Mouse (Mus musculus) right cerebral cortex, postnatal 4 days (tissue): ENCODE data around the gene Cdc73.
"Not testable (repeated sequence)": the region's sequence is repeated elsewhere in the genome, so short reads cannot be mapped to it uniquely, and the experiment has no call there.

ENCODE experiments used
- DNase-seq: peaks from one replicate; pipeline ENCODE4 v3.0.0-alpha.2; 2022

The Cdc73 gene

DNA sequence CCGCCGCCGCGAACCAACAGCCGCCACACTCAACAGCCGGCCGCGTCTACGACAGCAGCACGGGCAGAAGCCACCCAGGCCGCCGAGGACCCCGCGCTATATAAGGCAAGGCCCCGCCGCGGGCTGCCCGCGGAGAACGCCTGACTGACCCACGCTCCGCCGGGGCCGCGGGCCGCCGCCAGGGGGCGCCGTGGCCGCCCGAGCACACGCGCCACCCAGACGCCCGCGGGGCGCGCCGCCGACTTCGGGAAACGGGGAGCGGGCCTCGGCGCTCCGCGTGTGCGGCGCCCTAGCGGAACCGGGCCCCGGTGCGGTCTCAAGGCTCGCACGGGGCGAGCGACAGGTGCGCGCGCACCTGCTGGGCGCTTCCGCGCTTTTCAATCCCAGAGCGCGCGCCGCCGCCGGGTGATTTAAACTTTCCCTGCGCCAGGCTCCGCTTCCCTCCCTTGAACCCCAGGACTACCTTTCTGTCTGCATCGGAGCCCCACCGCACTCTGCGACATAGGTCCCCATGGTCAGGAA lies at the start of gene Cdc73:
Cdc73 (minus strand) TSS at position 153 of the 522 bp plus-strand sequence.
- peak; percentile 88 for DNase-seq

- no peak for DNase-seq
Observed at GRCm38 (mm10) chr1:143745871-143746270, 43.2 kb upstream of the Cdc73 start.

GRCm38 (mm10) chr1:143742186-143742585 lies 39.5 kb upstream of the Cdc73 start:
- no peak for DNase-seq

- no peak for DNase-seq
Observed at GRCm38 (mm10) chr1:143741331-143741730, 38.6 kb upstream of the Cdc73 start.

GRCm38 (mm10) chr1:143740581-143740980 lies 37.9 kb upstream of the Cdc73 start:
- no peak for DNase-seq

GRCm38 (mm10) chr1:143739361-143740350 lies 37.0 kb upstream of the Cdc73 start:
- peak; percentile 89 for DNase-seq

DNA sequence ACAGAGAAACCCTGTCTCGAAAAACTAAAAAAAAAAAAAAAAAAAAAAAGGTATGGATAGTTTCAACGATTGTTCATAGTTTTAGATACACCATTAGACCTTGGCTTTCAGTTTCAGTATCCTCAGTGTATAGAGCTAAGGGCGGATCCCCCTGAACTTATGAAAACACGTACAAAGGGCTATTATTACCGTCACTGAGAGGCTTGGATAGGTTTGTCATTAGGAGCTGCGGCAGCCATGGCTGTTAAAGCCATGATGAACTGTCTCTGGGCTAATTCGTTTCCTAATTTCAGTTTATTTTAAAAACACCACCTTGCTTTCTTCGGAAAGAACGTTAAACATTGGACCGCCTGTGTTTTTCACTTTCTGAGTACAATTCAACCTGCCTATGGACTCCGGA lies 36.1 kb upstream of the Cdc73 start:
- DNase-seq, result no peak

DNA sequence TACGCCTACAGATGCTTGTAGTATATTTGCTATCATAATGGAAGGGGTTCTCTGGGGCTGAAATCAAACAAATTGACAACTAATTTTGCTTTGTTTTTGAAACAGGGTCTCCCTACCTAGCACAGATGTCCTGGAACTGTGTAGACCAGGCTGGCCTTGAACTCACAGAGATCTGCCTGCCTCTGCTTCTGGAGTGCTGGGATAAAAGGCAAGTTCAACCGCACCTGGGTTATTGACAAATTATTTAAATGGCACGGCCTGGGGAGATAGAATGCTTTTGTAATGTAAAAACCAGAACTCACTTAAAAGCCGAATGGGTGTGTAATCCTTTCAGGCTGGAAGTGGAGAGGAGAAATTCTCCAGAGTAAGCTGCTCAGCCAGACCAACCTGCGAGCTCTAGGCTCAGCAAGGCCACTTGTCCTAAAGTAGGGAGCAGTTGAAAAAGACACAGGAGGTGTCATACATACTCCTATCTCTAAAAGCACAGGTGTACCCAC lies 31.3 kb upstream of the Cdc73 start:
- no peak for DNase-seq

GRCm38 (mm10) chr1:143731691-143732090 lies 29.0 kb upstream of the Cdc73 start:
- DNase-seq, result no peak

DNA sequence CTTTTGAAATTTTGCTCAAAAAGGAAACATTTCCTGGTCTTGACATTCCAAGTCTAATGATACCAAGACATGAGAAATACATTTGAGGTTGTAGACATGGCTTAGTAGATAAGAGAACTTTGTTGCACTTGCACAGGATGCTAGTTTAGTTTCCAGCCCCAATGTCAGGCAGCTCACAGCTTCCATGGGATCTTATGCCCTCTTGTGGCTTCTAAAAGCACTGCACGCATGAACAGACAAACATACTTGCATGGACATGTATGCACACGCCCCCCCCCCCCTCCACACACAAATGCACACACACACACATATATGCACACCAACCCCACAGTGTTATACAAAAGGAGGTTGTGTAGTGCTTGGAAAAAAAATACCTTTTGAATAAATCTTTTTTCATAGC lies 28.2 kb upstream of the Cdc73 start:
- DNase-seq, result no peak

GRCm38 (mm10) chr1:143727701-143728445 lies 25.2 kb upstream of the Cdc73 start:
- DNase-seq, result no peak

DNA sequence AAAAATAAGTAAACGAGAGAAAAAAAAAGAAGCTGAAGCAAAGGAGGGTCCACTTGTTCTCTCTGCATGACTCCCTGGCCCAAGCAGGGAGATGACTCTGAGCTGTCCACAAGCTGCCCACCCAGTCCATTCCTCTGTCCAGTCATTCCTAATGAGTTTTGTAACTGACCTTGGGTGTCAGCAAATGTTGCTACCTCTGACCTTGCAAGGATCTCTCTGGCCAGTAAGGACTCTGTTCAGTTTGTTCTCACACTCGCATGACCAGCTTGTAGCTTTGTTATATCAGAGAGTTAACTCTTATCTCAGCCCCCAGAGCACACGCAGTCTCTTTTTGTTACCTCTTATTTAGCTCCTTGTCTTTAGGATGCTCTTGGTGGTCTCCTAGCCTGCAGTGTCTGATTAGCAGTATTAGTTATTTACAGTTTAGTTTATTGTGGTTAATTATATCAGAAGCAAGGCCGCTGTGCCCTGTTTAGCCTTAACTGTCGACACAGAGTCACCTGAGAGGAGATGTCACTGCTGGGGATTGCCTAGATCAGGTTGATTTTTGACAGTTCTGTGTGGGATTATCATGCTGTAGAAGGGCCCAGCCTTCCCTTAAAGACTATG lies 21.9 kb upstream of the Cdc73 start:
- no peak for DNase-seq

DNA sequence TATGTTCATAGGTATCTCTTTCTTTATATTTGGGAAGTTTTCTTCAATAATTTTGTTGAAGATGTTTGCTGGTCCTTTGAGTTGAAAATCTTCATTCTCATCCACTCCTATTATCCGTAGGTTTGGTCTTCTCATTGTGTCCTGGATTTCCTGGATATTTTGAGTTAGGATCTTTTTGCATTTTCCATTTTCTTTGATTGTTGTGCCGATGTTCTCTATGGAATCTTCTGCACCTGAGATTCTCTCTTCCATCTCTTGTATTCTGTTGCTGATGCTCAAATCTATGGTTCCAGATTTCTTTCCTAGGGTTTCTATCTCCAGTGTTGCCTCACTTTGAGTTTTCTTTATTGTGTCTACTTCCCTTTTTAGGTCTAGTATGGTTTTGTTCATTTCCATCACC lies 13.3 kb upstream of the Cdc73 start, which contains the start of gene Glrx2:
Glrx2 (plus strand) TSS at position 301 of the 400 bp plus-strand sequence.
- not testable (repeated sequence) for DNase-seq

- DNase-seq, result no peak
Observed at GRCm38 (mm10) chr1:143710627-143710976, 7.9 kb upstream of the Cdc73 start.

GRCm38 (mm10) chr1:143709966-143710626 lies 7.4 kb upstream of the Cdc73 start:
- no peak for DNase-seq

DNA sequence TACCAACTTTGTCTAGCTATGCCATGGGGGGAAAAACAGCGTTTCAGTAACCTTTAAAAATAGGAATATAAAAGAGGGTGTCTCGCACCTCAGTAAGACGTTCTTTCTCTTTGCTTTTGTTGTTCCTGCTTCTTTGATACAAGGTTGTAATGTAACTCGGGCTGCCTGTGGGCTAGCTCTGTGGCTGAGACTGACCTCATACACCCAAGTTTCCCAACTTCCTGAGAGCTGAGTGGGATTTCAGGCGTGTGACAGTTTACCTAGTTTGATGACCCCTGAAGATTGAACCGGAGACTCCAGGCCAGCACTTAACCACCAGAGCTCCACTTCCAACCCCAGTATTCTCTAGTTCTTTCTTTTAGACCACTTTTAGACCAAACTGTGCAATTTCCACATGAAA lies 5.7 kb upstream of the Cdc73 start:
- DNase-seq, result no peak

- DNase-seq, result no peak
Observed at GRCm38 (mm10) chr1:143707006-143707405, 4.3 kb upstream of the Cdc73 start.

DNA sequence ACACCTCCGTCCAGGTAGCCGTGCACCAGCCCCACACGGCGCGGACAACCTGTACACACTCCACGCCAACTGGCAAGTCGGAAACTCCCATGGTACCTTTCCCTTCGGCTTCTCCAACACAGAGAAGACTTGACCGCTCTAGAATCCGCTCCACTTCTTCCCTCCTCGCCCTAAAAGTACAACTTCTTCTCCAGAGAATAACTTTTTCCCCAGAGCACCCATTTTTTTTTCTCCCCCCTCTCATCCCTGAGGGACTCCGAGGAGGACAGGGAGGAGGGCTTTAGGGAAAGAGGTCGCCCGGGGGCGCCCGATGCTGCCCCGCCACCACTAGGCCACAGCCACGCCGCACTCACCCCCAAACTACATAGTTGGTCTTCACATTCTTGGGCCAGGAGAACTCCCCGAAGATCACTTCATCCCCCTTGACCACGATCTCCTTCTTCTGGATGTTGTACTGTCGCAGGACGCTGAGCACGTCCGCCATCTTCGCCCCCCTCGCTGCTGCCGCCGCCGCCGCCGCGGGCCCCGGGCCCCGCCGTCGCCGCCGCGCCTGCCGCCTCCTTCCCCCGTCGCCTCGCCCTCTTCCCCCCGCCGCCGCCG lies 452 bp downstream of the Cdc73 start:
- no peak for DNase-seq

- DNase-seq, result no peak
Observed at GRCm38 (mm10) chr1:143701736-143702135, 957 bp downstream of the Cdc73 start.

- DNase-seq, result no peak
Observed at GRCm38 (mm10) chr1:143684849-143685248, 17.8 kb downstream of the Cdc73 start.

- no peak for DNase-seq
Observed at GRCm38 (mm10) chr1:143681108-143681507, 21.6 kb downstream of the Cdc73 start.
